Mouse (Mus musculus) testis, adult 2 months (tissue): ENCODE measurements around the gene Lrcol1. TPM values are rescaled to one million over a fixed set of nuclear protein-coding genes. Genes with fewer than 3 reads are reported as not detected.

Source experiments
- H3K27ac ChIP-seq: fragments of 200-500 bp; 2 replicates; pipeline ENCODE4 v1.5.1; 2012; ENCODE audit warnings: low read depth, low read length; ENCODE audit not compliant: control insufficient read depth, insufficient read depth
- H3K27me3 ChIP-seq: fragments of 200-500 bp; 2 replicates; pipeline ENCODE4 v1.6.1; 2012; ENCODE audit warnings: mild to moderate bottlenecking, low read length, moderate library complexity; ENCODE audit not compliant: control insufficient read depth, insufficient read depth
- H3K36me3 ChIP-seq: fragments of 200-500 bp; 2 replicates; pipeline ENCODE4 v1.6.1; 2012; ENCODE audit warnings: mild to moderate bottlenecking, low read length; ENCODE audit not compliant: control insufficient read depth, insufficient read depth
- H3K4me1 ChIP-seq: fragments of 200-500 bp; 2 replicates; pipeline ENCODE4 v1.6.1; 2012; ENCODE audit warnings: low read length; ENCODE audit not compliant: control insufficient read depth, insufficient read depth
- H3K4me3 ChIP-seq: fragments of 200-500 bp; 2 replicates; pipeline ENCODE4 v1.5.1; 2012; ENCODE audit warnings: low read depth, mild to moderate bottlenecking, low read length, moderate library complexity, mixed read lengths; ENCODE audit not compliant: control insufficient read depth
- CTCF ChIP-seq: fragments of 200-500 bp; IDR thresholded peaks from 2 replicates; pipeline ENCODE4 v1.5.1; 2012; ENCODE audit warnings: low read depth, mild to moderate bottlenecking, inconsistent platforms, low read length, moderate library complexity; ENCODE audit not compliant: control insufficient read depth, insufficient read depth, insufficient replicate concordance
- POLR2A ChIP-seq: fragments of 200-500 bp; IDR thresholded peaks from 2 replicates; pipeline ENCODE4 v1.6.1; 2012; ENCODE audit warnings: low read depth, mild to moderate bottlenecking, inconsistent platforms, low read length, moderate library complexity; ENCODE audit not compliant: control insufficient read depth
- polyA plus RNA-seq: library from polyadenylated mRNA; depleted of rRNA; stranded (reverse); fragments of >200 nt; gene quantifications from 2 replicates; pipeline ENCODE4 v1.2.3, GENCODE M21; 2012

The Lrcol1 gene
- polyA plus RNA-seq, 1 experiment: 0.93 TPM

DNA sequence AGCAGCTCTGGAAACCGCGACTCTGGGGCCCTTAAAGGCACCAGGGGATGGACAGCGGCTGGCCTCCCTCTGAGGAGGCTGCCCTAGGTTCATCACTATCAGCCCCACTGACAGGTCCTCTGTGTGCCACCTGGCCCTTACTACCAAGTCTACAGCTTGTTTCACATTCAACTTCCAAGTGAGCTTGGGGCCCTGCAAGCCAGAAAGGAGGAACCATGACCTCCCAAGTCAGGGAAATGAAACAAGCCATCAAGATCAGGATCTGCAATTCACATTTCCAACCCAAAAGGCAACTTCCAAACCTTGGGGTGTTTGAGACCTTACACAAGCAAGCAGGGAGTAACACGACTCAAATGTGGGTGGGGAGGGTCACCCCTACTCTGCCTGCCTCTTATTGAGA is 40.7 kb downstream of the Lrcol1 start:
- Histone ChIP-seq H3K27ac (no peak overlapping the region), H3K27me3 (no peaks in the 10 kb centered on the region), H3K4me3 (no peak overlapping the region), H3K4me1 (peaks cover 19% of the 10 kb centered on the region), H3K36me3 (no peaks in the 10 kb centered on the region)
- TF ChIP-seq CTCF: no peak
- no peak for TF ChIP-seq POLR2A

DNA sequence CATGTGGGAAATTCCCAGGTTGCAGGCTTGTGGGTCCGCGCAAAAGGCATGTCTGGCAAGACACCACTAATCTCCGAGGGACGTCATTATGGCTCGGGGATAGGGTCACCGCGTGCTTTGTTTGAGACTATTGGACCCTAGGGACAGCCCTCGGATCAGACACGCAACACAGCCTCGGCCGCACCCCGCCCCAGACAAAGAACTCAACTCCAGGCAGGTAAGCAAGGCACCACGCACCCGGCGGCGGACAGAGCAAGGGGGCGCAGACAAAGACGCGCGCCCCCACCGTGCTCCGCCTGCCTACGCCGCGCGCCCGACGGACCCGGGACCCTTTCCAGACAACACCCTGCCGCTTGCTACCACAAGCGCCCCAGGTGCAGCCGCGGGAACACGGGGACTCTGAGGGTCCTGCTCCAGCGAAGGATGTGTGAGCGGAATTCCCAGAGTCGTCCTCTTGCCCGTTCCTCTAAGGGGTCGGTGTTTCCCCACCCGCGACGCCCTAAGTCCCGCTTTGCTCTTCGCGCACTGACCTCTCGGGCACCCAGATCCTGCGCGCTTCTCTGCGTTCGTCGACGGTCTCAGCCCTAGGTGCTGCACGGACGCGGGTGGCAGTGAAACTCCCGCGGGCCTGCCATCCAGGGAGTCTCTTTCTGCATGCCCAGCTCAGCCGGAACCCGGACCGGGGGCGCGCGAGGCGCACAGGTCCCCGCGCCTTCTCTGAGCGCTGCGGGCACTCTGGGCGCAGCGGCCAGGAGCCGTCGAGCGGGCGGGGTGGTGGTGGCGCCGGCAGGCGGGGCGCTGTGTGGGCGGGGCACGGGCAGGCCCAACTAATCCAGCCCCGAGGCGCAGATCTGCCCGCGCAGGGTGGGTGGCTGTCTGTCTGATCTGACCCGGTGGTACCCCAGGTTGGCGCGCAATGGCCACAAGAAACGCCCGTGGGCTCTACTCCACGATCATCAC is 42.1 kb downstream of the Lrcol1 start:
- H3K27ac ChIP-seq: no peak overlapping the region
- H3K4me3 ChIP-seq: peak overlapping the region; percentile 80
- H3K27me3 ChIP-seq: no peaks in the 10 kb centered on the region
- H3K4me1 ChIP-seq: peaks cover 19% of the 10 kb centered on the region
- no peaks in the 10 kb centered on the region for H3K36me3 ChIP-seq
- TF ChIP-seq CTCF: no peak
- TF ChIP-seq POLR2A: no peak

DNA sequence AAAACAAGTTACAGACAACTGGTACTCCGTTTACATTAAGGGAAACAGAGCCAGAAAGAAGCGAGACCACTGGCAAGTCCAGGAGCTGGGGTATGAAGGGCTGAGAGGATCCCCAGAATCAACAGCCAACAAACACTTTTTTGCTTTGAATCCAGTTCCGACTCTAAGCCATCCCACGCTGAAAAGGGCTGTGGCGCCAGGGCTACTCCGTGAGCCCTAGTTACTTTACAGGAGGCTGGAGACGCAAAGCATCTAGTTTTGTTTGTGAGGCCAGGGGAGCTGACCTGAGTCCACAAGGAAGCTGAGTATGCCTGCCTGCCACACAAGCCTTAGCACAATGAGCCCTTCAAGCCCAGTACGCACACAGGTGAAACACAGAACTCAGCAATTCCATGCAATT is 42.8 kb downstream of the Lrcol1 start:
- H3K27ac ChIP-seq: no peak overlapping the region
- H3K4me3 ChIP-seq: peak overlapping the region; percentile 80; the same call in 1 of the 2 replicates
- no peaks in the 10 kb centered on the region for H3K36me3 ChIP-seq
- no peak for TF ChIP-seq CTCF
- TF ChIP-seq POLR2A: no peak
- peaks cover 19% of the 10 kb centered on the region for H3K4me1 ChIP-seq
- no peaks in the 10 kb centered on the region for H3K27me3 ChIP-seq

DNA sequence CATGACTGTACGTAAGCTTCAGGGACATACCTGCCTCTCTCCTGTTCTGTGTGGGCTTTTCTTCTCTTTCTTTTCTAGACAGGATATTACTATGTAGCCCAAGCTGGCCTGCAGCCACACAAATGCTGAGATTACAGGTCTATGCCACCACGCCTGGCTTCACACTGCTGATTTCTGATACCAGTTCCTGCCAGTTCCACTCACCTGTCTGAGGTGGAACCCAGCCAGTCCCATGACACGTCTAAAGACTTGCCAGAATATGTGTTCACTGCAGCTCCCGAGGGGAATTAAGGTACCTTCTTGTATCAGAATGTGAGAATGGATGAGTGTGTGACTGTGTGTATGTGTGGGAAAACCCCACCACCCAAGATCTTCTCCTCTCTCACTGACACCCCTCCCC is 46.1 kb downstream of the Lrcol1 start:
- H3K27ac ChIP-seq: no peak overlapping the region
- no peak overlapping the region for H3K4me3 ChIP-seq
- TF ChIP-seq CTCF (no peak), POLR2A (no peak)
- H3K27me3 ChIP-seq: no peaks in the 10 kb centered on the region
- peaks cover 14% of the 10 kb centered on the region for H3K4me1 ChIP-seq
- H3K36me3 ChIP-seq: no peaks in the 10 kb centered on the region

DNA sequence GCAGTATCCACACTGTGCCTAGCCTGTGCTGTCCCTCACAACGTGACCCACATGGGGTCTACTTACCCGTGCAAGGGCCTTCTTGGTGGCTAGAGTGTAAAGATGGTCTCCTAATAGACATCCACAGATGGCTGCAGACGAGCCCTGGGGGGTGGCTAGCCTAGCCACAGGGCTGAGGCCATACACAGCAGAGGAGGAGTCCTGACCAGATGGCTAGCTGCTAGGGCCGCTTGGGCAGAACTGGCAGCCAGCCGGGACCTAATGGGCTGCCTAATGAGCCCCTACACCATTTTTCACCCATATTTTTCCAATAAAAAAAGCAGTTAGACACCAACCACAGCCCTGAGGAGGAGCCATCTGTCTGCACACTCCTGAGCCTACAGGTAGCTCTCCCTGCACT is 48.2 kb downstream of the Lrcol1 start:
- Histone ChIP-seq H3K27me3 (no peaks in the 10 kb centered on the region), H3K4me3 (no peak overlapping the region), H3K27ac (no peak overlapping the region), H3K36me3 (no peaks in the 10 kb centered on the region), H3K4me1 (peaks cover 3% of the 10 kb centered on the region; the same call in 1 of the 2 replicates)
- TF ChIP-seq POLR2A: no peak
- TF ChIP-seq CTCF: no peak

DNA sequence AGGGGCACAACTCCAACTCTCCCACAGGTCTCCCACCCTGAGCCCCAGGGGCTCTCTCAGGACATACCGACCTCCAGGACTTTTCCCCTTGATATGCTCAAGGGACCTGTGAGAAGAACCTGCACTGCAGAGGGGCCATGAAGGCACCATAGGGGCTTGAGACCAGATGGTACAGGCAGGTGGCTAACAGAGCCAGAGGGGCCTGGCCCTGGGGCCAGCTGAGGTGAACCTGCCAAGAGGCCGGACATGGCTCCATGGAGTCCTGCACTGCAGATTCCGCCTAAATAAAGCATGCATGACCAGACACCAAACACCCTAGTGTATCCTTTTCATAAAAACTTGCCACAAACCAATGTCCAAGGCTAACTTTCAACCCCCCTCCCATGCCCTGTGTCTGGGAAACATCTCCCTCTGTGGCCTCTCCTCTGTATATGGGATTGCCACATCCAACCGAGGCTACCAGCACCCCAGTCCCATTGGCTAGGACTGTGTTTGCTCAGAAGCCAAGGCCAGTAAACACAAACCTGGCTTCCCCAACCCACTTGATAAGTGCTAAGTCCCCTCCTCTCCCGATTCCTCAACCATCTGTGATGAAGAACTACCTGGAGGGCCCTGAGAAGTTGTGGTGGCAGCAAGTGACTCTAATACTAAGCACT is 50.6 kb downstream of the Lrcol1 start:
- no peak overlapping the region for H3K4me3 ChIP-seq
- H3K36me3 ChIP-seq: no peaks in the 10 kb centered on the region

DNA sequence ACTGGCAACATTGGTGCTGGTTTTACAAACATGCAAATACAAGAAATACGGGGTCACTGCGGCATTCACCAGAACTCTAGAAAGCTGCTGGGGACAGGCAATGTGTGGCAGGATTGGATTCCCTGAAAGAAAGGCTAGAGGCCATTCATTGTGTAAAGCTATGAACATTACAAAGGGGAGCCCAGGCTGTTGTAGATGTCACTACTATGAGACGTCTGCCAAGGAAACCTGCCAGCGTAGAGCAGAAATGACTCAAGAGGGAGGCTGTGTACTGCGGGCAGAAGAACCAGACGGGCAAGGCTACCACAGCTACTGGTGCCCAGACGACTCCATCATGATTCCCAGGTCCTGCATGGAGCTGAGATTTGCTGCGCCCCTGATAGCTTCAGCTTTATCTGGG is 56.6 kb downstream of the Lrcol1 start:
- no peak overlapping the region for H3K4me3 ChIP-seq
- no peaks in the 10 kb centered on the region for H3K36me3 ChIP-seq
- H3K27me3 ChIP-seq: no peaks in the 10 kb centered on the region
- no peak for TF ChIP-seq CTCF
- no peak for TF ChIP-seq POLR2A
- H3K27ac ChIP-seq: no peak overlapping the region
- H3K4me1 ChIP-seq: peaks cover 1% of the 10 kb centered on the region; the same call in 1 of the 2 replicates

More for the DNA sequence above, 50.6 kb downstream of the Lrcol1 start:
- Histone ChIP-seq H3K27me3 (no peaks in the 10 kb centered on the region), H3K4me1 (peaks cover 3% of the 10 kb centered on the region; the same call in 1 of the 2 replicates), H3K27ac (no peak overlapping the region)
- no peak for TF ChIP-seq CTCF
- TF ChIP-seq POLR2A: no peak
